Mouse (Mus musculus) cerebellum, adult 11-12 months (tissue): ENCODE results near the gene Eed.
"Not testable (repeated sequence)": the region's sequence is repeated elsewhere in the genome, so short reads cannot be mapped to it uniquely, and the experiment has no call there.

Experiments
- DNase-seq: peaks from one replicate; pipeline ENCODE4 v3.0.0; 2022

Gene Eed

GRCm38 (mm10) chr7:89980485-89981422 is at the start of gene Eed:
Gene Eed (minus strand): TSS chr7:89980983.
- peak; percentile 96 for DNase-seq

GRCm38 (mm10) chr7:90029548-90030485 is 49.0 kb upstream of the Eed start:
- DNase-seq: peak; percentile 43

- DNase-seq: peak; percentile 89
Measured at GRCm38 (mm10) chr7:90028888-90029547, 48.2 kb upstream of the Eed start.

GRCm38 (mm10) chr7:90024975-90025374 is 44.2 kb upstream of the Eed start:
- no peak for DNase-seq

GRCm38 (mm10) chr7:90022974-90023707 is 42.4 kb upstream of the Eed start:
- DNase-seq: no peak

- DNase-seq: no peak
Measured at GRCm38 (mm10) chr7:90020331-90020730, 39.5 kb upstream of the Eed start.

GRCm38 (mm10) chr7:90019570-90019969 is 38.8 kb upstream of the Eed start:
- no peak for DNase-seq

- DNase-seq: no peak
Measured at GRCm38 (mm10) chr7:90016930-90017588, 36.3 kb upstream of the Eed start.

- DNase-seq: no peak
Measured at GRCm38 (mm10) chr7:90016459-90016858, 35.7 kb upstream of the Eed start.

GRCm38 (mm10) chr7:90006667-90007653 is 26.2 kb upstream of the Eed start:
- DNase-seq: no peak

- no peak for DNase-seq
Measured at GRCm38 (mm10) chr7:90004781-90005180, 24.0 kb upstream of the Eed start.

- no peak for DNase-seq
Measured at GRCm38 (mm10) chr7:90002375-90002774, 21.6 kb upstream of the Eed start.

GRCm38 (mm10) chr7:89999491-89999890 is 18.7 kb upstream of the Eed start:
- no peak for DNase-seq

- no peak for DNase-seq
Measured at GRCm38 (mm10) chr7:89998624-89999006, 17.8 kb upstream of the Eed start.

GRCm38 (mm10) chr7:89998006-89998623 is 17.3 kb upstream of the Eed start:
- DNase-seq: peak; percentile 41

GRCm38 (mm10) chr7:89997526-89997925 is 16.7 kb upstream of the Eed start:
- DNase-seq: not testable (repeated sequence)

- no peak for DNase-seq
Measured at GRCm38 (mm10) chr7:89993091-89993490, 12.3 kb upstream of the Eed start.

- DNase-seq: no peak
Measured at GRCm38 (mm10) chr7:89984421-89984820, 3.6 kb upstream of the Eed start.

GRCm38 (mm10) chr7:89983441-89983840 is 2.7 kb upstream of the Eed start:
- DNase-seq: peak; percentile 54

- peak; percentile 24 for DNase-seq
Measured at GRCm38 (mm10) chr7:89981557-89981956, 774 bp upstream of the Eed start.
